Mouse (Mus musculus) cerebellum, adult 2 months (tissue): ENCODE measurements around the gene Sh3gl3. TPM values are rescaled to one million over a fixed set of nuclear protein-coding genes. Genes with fewer than 3 reads are reported as not detected.

ENCODE experiments used
- DNase-seq, 2 experiments: peaks; one replicate each; pipeline ENCODE4 v3.0.0; 2021
- H3K27ac ChIP-seq: fragments of 200-500 bp; 2 replicates; pipeline ENCODE4 v1.5.1; 2012; ENCODE audit warnings: low read length, control low read depth, inconsistent platforms; ENCODE audit not compliant: insufficient read depth
- H3K27me3 ChIP-seq: fragments of 200-500 bp; 2 replicates; pipeline ENCODE4 v1.6.1; 2012; ENCODE audit warnings: inconsistent platforms, mild to moderate bottlenecking, low read length, moderate library complexity; ENCODE audit not compliant: control insufficient read depth, insufficient read depth
- H3K4me1 ChIP-seq: fragments of 200-500 bp; 2 replicates; pipeline ENCODE4 v1.6.1; 2011; ENCODE audit warnings: low read length; ENCODE audit not compliant: control insufficient read depth, insufficient read depth
- H3K4me3 ChIP-seq: fragments of 200-500 bp; replicated peaks from 2 replicates; pipeline ENCODE3; 2011; ENCODE audit warnings: mild to moderate bottlenecking, low read depth, low read length, control low read depth; ENCODE audit not compliant: insufficient read depth
- CTCF ChIP-seq: fragments of 200-500 bp; IDR thresholded peaks from 2 replicates; pipeline ENCODE4 v1.5.1; 2011; ENCODE audit warnings: low read depth, mild to moderate bottlenecking, control low read depth, low read length, moderate library complexity, borderline replicate concordance; ENCODE audit not compliant: insufficient read depth
- POLR2A ChIP-seq: fragments of 200-500 bp; IDR thresholded peaks from 2 replicates; pipeline ENCODE4 v1.6.1; 2011; ENCODE audit warnings: low read length, control low read depth, borderline replicate concordance; ENCODE audit not compliant: insufficient read depth
- WGBS: fragments of 180-500 bp; shearing (Covaris S2); methylation state at CpG from one replicate; pipeline ENCODE4 v1.1.7; 2018; 5-methylcytosine and 5-hydroxymethylcytosine counted together
- polyA plus RNA-seq: library from polyadenylated mRNA; depleted of rRNA; stranded (reverse); fragments of >200 nt; gene quantifications from 2 replicates; pipeline ENCODE4 v1.2.3, GENCODE M21; 2012; rRNA removed

The Sh3gl3 gene
- polyA plus RNA-seq, 1 experiment = 28.4 TPM

DNA sequence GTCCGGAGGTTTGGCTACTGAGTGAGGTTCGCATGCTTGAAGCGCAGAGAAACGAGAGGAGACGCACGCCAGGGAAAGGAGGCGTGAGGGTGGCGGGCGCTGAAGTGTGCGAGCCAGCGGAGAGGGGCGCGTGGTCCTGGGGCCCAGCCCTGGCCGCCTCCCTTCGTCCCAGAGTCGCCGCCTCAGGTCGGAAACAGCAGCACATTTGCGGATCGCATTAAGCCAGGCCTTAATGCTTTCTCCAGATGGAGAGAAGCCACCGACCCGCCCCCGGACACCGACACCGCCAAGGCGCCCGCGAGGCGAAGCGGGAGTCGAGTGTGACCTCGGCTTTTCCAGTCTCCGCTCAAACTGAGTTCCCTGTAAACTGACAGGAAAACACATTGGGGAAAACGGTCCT lies 162.5 kb downstream of the Sh3gl3 start:
- Histone ChIP-seq H3K4me1 (no peaks in the 10 kb centered on the region), H3K4me3 (no peak overlapping the region), H3K27me3 (no peaks in the 10 kb centered on the region; the same call in 1 of the 2 replicates), H3K27ac (no peak overlapping the region)
- no peak for TF ChIP-seq POLR2A
- TF ChIP-seq CTCF = no peak
- no peak for DNase-seq
- WGBS = under 1% methylated on average over 34 of the region's 34 CpGs

- no peaks in the 10 kb centered on the region for H3K4me1 ChIP-seq
- no peak overlapping the region for H3K4me3 ChIP-seq
- no peak for DNase-seq
- TF ChIP-seq CTCF (no peak), POLR2A (no peak)
- WGBS = 94% methylated on average over 9 of the region's 9 CpGs
- no peaks in the 10 kb centered on the region; the same call in 1 of the 2 replicates for H3K27me3 ChIP-seq
- H3K27ac ChIP-seq = no peak overlapping the region
These were observed 164.5 kb downstream of the Sh3gl3 start for GRCm38 (mm10) chr7:82338121-82338520.

GRCm38 (mm10) chr7:82338532-82338931 lies 164.9 kb downstream of the Sh3gl3 start:
- no peak for DNase-seq
- Histone ChIP-seq H3K27me3 (no peaks in the 10 kb centered on the region; the same call in 1 of the 2 replicates), H3K4me1 (no peaks in the 10 kb centered on the region), H3K27ac (no peak overlapping the region), H3K4me3 (no peak overlapping the region)
- 85% methylated on average over 4 of the region's 4 CpGs for WGBS
- TF ChIP-seq CTCF = no peak

GRCm38 (mm10) chr7:82339214-82339613 lies 165.6 kb downstream of the Sh3gl3 start:
- Histone ChIP-seq H3K27ac (no peak overlapping the region), H3K4me3 (no peak overlapping the region), H3K4me1 (no peaks in the 10 kb centered on the region), H3K27me3 (no peaks in the 10 kb centered on the region; the same call in 1 of the 2 replicates)
- WGBS = 60% methylated on average over 3 of the region's 3 CpGs
- DNase-seq = no peak
- TF ChIP-seq POLR2A (no peak), CTCF (no peak)

DNA sequence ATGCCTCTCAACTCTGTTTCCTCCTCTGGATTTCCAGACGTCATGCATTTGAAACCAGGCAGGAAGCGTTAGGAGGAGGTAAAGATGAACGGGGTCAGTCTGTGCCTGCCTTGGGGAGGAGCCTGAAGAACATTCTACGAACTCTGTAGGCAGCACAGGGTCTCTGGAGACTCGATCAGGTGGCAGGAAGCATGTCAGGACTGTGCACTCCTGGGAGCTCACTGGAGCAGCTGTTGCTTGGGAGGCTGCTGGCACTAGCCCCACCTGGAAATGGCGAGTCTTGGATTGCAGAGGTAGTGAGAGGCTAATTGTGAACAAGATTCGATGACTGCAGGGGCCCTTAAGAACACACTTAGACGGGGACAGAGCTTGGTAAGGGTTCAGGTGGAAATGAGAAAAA lies 167.8 kb downstream of the Sh3gl3 start:
- Histone ChIP-seq H3K4me3 (no peak overlapping the region), H3K4me1 (no peaks in the 10 kb centered on the region), H3K27ac (no peak overlapping the region), H3K27me3 (no peaks in the 10 kb centered on the region; the same call in 1 of the 2 replicates)
- TF ChIP-seq POLR2A (no peak), CTCF (no peak)
- 33% methylated on average over 8 of the region's 8 CpGs for WGBS
- DNase-seq = no peak

DNA sequence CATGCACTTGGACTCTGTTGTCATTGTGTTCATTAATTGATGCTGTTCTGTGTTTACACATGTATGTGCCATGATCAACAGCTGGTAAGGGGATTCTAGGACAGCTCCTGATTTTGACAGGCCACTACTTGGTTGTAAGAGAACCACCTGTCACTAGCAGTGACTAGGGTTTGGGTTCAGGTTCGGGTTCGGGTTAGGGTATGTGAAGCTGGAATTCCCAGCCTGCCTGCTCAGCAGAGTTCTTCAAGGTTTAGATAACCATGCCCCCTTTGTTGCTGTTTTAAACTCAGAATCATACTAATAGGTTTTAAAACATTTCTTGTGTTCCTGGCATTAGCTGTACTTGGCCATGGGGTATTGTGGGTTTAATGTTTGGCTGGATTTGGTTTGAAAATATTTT lies 173.1 kb downstream of the Sh3gl3 start:
- TF ChIP-seq POLR2A = no peak
- TF ChIP-seq CTCF = no peak
- no peak for DNase-seq
- no peaks in the 10 kb centered on the region for H3K4me1 ChIP-seq
- H3K27ac ChIP-seq = no peak overlapping the region
- H3K4me3 ChIP-seq = no peak overlapping the region
- no peaks in the 10 kb centered on the region for H3K27me3 ChIP-seq
- 94% methylated on average over 2 of the region's 2 CpGs for WGBS

DNA sequence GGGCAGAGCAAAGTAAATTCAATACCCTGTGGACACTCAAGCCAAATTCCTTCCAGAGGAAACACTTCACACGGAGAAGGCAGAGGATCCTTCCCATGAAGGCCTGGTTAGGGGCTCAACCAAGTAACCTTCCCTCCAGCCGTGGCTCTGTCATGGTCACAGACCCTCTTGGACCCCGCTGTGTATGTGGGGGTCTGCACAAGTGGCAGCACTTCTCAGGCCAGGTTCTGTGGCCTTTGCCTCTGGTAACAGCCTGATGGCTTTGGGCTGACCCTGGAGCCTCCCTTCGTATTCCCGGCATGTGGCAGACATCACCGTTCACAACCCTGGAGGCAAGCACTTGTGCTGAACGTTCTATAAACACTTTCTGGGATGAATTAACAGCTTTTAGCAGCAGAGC lies 176.2 kb downstream of the Sh3gl3 start:
- WGBS = 89% methylated on average over 7 of the region's 7 CpGs

DNA sequence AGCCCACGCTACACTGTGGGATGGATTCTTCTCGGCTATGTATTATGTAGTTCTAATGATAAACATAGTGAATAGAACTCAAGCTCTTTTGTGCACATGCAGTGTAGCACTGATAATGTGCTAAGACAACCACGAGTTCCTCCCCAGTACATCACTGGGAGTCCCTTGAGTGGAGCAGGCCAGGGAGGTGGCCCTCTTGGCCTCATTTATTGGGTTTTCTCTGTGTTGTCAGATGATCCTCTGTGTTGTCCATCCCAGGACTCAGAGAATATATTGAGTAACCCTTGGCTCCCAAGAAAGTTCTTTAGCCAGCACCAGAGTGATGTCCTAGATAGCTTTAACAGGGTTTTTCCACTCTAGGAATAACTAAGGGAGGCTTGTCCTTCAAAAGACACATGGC lies 176.8 kb downstream of the Sh3gl3 start:
- TF ChIP-seq POLR2A = no peak
- TF ChIP-seq CTCF = no peak
- H3K27me3 ChIP-seq = no peaks in the 10 kb centered on the region
- no peak overlapping the region for H3K27ac ChIP-seq
- no peak for DNase-seq
- WGBS = 80% methylated on average over 3 of the region's 3 CpGs
- H3K4me3 ChIP-seq = no peak overlapping the region
- no peaks in the 10 kb centered on the region for H3K4me1 ChIP-seq

More for the DNA sequence above, 176.2 kb downstream of the Sh3gl3 start:
- no peak overlapping the region for H3K27ac ChIP-seq
- H3K27me3 ChIP-seq = no peaks in the 10 kb centered on the region
- H3K4me3 ChIP-seq = no peak overlapping the region
- DNase-seq = no peak
- TF ChIP-seq POLR2A (no peak), CTCF (no peak)
- H3K4me1 ChIP-seq = no peaks in the 10 kb centered on the region

Other genes with a start within 250 kb of the Sh3gl3 start
- gene Hdgfl3, start 239.4 kb upstream of the Sh3gl3 start, polyA plus RNA-seq = 22.4 and 23.7 TPM in 2 replicates
- not detected in 2 replicates for gene Bnc1, start 181.5 kb upstream of the Sh3gl3 start, polyA plus RNA-seq
- gene Adamtsl3, start 161.9 kb downstream of the Sh3gl3 start, polyA plus RNA-seq = 0.72 and 0.90 TPM in 2 replicates